Mouse (Mus musculus) splenic B cell, adult 2 months (primary cell): Measurements from ENCODE around the gene Jade1.

Source experiments
- DNase-seq: peaks from one replicate; pipeline ENCODE4 v3.0.0-alpha.2; 2011; ENCODE audit warnings: low read depth, low spot score
- H3K27me3 ChIP-seq: 2 replicates; pipeline ENCODE4 v1.6.1; 2012; ENCODE audit warnings: mild to moderate bottlenecking, low read length, moderate library complexity, mixed read lengths; ENCODE audit not compliant: control insufficient read depth, poor library complexity, insufficient read depth, severe bottlenecking
- H3K36me3 ChIP-seq: 2 replicates; pipeline ENCODE4 v1.6.1; 2012; ENCODE audit warnings: mild to moderate bottlenecking, low read length, moderate library complexity, mixed read lengths; ENCODE audit not compliant: control insufficient read depth, poor library complexity, insufficient read depth, severe bottlenecking

Gene Jade1

DNA sequence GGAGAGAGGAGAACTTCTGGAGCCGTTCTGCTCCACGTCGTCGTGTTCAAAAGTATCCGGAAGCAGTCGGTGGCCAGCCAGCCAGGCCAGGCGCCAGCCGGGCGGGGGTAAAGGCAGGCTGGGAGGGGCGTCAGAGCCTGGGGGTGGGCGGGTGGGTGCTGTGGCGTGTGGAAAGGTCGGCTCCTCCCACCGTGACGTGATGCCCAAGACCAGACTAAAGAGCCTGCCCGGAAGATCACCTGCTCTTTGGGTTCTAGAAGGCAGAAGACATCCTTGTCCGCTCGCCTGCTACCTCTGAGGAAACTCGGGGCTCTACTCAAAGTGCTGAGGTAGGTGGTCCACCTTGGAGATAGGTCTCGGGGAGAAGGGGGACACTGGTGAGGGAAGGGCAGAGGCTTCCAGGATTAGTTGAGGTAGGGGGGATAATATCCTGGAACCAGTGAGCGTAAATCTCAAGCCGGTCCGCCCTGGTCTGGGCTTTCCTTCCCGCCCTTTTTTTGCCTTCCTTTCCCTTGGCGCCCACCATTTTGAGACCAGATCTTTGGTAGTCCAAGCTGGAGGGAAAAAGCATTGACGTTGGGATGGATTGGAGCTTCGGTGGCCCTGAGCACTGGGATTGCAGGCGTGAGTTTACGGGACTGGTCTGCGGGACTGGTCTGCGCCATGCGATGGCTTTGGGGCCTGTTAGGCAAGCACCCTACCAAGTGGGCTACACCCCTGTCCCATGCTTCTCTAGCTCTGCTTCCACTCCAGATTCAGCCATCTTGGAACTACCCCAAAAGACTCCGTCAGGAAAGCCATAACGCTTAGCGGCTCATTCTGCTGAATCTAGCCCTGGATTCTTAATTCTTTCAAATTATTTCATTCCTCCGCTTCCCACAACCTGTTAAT, at the start of gene Jade1:
TSS of gene Jade1 (plus strand) at position 241 of the 891 bp plus-strand sequence.
- no peaks in the 10 kb centered on the region for H3K27me3 ChIP-seq
- DNase-seq = no peak
- H3K36me3 ChIP-seq = no peaks in the 10 kb centered on the region

GRCm38 (mm10) chr3:41509441-41509840, 46.1 kb upstream of the Jade1 start:
- Histone ChIP-seq H3K36me3 (no peaks in the 10 kb centered on the region), H3K27me3 (no peaks in the 10 kb centered on the region)
- DNase-seq = no peak

GRCm38 (mm10) chr3:41510191-41510590, 45.3 kb upstream of the Jade1 start:
- Histone ChIP-seq H3K27me3 (no peaks in the 10 kb centered on the region), H3K36me3 (no peaks in the 10 kb centered on the region)
- no peak for DNase-seq

DNA sequence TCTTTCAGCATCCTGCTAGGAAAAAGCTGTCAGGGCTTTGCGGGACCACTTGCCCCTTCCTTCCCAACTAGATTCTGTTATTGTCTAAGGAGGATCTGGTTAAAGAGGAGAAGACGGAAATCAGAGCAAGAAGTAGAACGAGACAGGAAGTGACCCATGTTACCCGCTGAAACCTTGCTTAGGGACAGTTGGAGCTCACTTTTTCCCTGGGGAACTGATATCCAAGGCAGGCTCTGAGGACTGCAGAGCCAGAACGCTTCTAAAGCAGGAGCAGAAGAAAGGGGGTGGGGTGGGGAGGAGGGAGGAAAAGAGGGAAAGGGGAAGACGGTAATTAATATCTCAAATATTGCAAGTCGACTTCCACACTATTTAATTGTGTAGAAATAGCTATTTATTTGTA, 44.8 kb upstream of the Jade1 start:
- Histone ChIP-seq H3K27me3 (no peaks in the 10 kb centered on the region), H3K36me3 (no peaks in the 10 kb centered on the region)
- DNase-seq = no peak

DNA sequence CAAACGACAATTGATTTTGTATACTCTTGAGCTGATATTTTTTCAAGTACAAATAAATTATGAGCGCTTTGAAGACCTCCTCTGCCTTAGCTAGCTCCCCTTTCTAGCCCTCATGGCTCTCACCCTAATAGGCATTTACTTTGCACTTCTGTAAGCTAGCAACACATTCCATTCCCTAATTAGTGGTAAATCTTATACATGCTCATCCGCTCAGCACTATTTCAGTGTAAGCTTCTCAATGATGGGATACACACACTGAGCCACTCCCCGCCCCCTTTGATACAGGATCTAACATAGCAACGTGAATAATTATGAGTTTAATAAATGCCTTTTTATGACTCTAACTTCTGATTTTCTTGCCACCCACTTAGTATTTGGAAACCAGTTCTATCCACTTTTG, 41.5 kb upstream of the Jade1 start:
- Histone ChIP-seq H3K27me3 (no peaks in the 10 kb centered on the region), H3K36me3 (no peaks in the 10 kb centered on the region)
- DNase-seq = no peak

- DNase-seq = no peak
- Histone ChIP-seq H3K36me3 (no peaks in the 10 kb centered on the region), H3K27me3 (no peaks in the 10 kb centered on the region)
These were observed 40.7 kb upstream of the Jade1 start for GRCm38 (mm10) chr3:41514683-41515305.

DNA sequence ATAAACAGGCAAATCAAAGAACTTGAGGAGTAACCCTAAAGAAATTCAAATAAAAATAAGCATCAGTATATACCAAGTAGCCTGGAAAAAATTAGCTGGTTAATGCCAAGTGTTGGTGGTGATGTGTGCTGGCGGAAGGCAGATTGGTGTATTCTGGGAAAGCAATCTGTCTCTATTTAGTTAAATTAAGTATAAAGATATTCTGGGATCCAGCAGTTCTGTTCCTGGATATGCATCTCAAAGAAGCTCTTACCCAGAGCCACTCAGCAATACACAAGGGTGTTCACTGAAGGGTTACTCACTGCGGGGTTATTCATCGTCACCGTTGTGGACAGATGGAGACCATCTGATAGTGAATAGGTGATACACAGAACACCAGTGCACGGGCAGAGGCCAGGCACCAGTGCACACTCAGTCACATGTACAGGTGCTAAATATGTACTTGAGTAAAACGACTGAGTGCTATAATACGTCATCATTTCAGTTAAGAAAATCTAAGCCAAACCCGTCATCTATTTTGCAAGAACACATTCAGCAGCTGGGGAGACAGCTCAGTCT, 38.5 kb upstream of the Jade1 start:
- no peaks in the 10 kb centered on the region for H3K36me3 ChIP-seq

GRCm38 (mm10) chr3:41520925-41521324, 34.6 kb upstream of the Jade1 start:
- DNase-seq = no peak
- H3K36me3 ChIP-seq = no peaks in the 10 kb centered on the region

More for the DNA sequence above, 38.5 kb upstream of the Jade1 start:
- DNase-seq = no peak
- no peaks in the 10 kb centered on the region for H3K27me3 ChIP-seq

GRCm38 (mm10) chr3:41521733-41522132, 33.8 kb upstream of the Jade1 start:
- DNase-seq = no peak
- Histone ChIP-seq H3K27me3 (no peaks in the 10 kb centered on the region), H3K36me3 (no peaks in the 10 kb centered on the region)

More at GRCm38 (mm10) chr3:41520925-41521324, 34.6 kb upstream of the Jade1 start:
- H3K27me3 ChIP-seq = no peaks in the 10 kb centered on the region

GRCm38 (mm10) chr3:41522226-41523005, 33.1 kb upstream of the Jade1 start:
- no peak for DNase-seq
- Histone ChIP-seq H3K27me3 (no peaks in the 10 kb centered on the region), H3K36me3 (no peaks in the 10 kb centered on the region)

DNA sequence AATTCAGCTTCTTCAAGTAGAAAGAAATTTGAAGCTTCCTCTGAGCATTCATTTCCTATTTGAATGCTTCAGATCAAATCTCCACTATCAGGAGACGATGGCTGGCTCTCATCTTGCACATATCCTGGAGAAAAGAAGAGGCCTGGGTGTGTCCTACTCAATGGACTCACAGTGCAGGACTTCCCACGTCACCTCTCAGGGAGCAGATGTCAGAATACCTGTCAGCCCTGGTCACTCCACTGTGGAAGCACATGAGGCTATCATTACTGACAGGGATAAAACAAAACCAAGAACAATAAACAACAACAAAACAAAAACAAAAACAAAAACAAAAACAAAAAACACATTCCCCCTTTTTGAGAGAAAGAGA, 32.5 kb upstream of the Jade1 start:
- DNase-seq = no peak
- no peaks in the 10 kb centered on the region for H3K27me3 ChIP-seq
- no peaks in the 10 kb centered on the region for H3K36me3 ChIP-seq

- H3K36me3 ChIP-seq = no peaks in the 10 kb centered on the region
- DNase-seq = no peak
- H3K27me3 ChIP-seq = no peaks in the 10 kb centered on the region
These were observed 32.1 kb upstream of the Jade1 start for GRCm38 (mm10) chr3:41523460-41523859.

GRCm38 (mm10) chr3:41528291-41528969, 27.1 kb upstream of the Jade1 start:
- Histone ChIP-seq H3K27me3 (no peaks in the 10 kb centered on the region), H3K36me3 (no peaks in the 10 kb centered on the region)
- no peak for DNase-seq

DNA sequence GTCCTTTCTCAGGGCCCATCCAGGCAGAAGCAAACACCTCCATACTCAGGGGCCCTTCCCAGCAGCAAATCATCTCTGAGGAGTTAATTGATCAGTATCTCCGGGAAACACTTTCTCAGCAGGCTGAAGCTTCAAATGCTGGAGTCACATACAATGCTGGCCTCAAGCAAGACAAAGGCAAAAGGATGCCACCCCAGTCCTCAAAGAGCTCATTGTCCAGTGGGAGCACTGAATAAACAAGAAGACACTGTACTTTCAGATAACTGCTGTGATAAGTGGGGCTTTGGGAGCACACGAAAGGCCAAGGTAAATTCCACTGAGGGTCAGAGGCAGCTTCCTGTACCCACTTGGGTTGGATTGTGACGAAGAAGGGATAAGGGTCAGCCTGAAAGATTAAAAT, 25.4 kb upstream of the Jade1 start:
- no peaks in the 10 kb centered on the region for H3K27me3 ChIP-seq
- DNase-seq = no peak
- H3K36me3 ChIP-seq = no peaks in the 10 kb centered on the region
